Mouse (Mus musculus) ES-E14 (cell line): Measurements from ENCODE around the gene Epb41l5. TPM values are rescaled to one million over a fixed set of nuclear protein-coding genes. Genes with fewer than 3 reads are reported as not detected.

ENCODE experiments used
- DNase-seq: peaks from one replicate; pipeline ENCODE4 v3.0.0-alpha.2; 2013; ENCODE audit warnings: low read depth, low spot score
- H3K27ac ChIP-seq: 2 replicates; pipeline ENCODE4 v1.5.1; 2012; ENCODE audit warnings: low read depth, mild to moderate bottlenecking, low read length, moderate library complexity, mixed read lengths; ENCODE audit not compliant: poor library complexity, insufficient read depth, severe bottlenecking
- H3K36me3 ChIP-seq: 2 replicates; pipeline ENCODE4 v1.6.1; 2012; ENCODE audit warnings: mild to moderate bottlenecking, low read length, moderate library complexity, mixed read lengths; ENCODE audit not compliant: control insufficient read depth, poor library complexity, insufficient read depth, severe bottlenecking
- H3K4me1 ChIP-seq, 2 experiments: fragments of 150-350 bp in 1 of 2; sonication (generic) in 1 of 2; 2 replicates each; pipeline ENCODE4 v1.6.1; 2012; ENCODE audit warnings: low read length in 2 of 2, mild to moderate bottlenecking in 1 of 2, mixed read lengths in 1 of 2; ENCODE audit not compliant: control insufficient read depth in 2 of 2, insufficient read depth in 2 of 2, poor library complexity in 1 of 2
- H3K4me3 ChIP-seq, 2 experiments: fragments of 150-350 bp in 1 of 2; sonication (generic) in 1 of 2; 2 replicates each; pipeline ENCODE4 v1.5.1; 2012; ENCODE audit warnings: low read length in 2 of 2, low read depth in 1 of 2, mild to moderate bottlenecking in 1 of 2, mixed read lengths in 1 of 2; ENCODE audit not compliant: insufficient read depth in 1 of 2, poor library complexity in 1 of 2, severe bottlenecking in 1 of 2
- H3K9ac ChIP-seq: 2 replicates; pipeline ENCODE4 v1.6.1; 2012; ENCODE audit warnings: low read depth, mild to moderate bottlenecking, low read length, mixed read lengths; ENCODE audit not compliant: poor library complexity, insufficient read depth, severe bottlenecking
- H3K9me3 ChIP-seq: fragments of 150-350 bp; sonication (generic); 2 replicates; pipeline ENCODE4 v1.6.1; 2012; ENCODE audit warnings: low read depth, mild to moderate bottlenecking, low read length; ENCODE audit not compliant: control insufficient read depth, insufficient read depth
- CHD2 ChIP-seq: IDR thresholded peaks from 2 replicates; pipeline ENCODE4 v1.6.1; 2014; ENCODE audit warnings: mild to moderate bottlenecking, low read depth, low read length, inconsistent platforms
- HCFC1 ChIP-seq: IDR thresholded peaks from 2 replicates; pipeline ENCODE4 v1.6.1; 2012; ENCODE audit warnings: low read length, inconsistent platforms, borderline replicate concordance; ENCODE audit not compliant: insufficient read depth
- MAFK ChIP-seq: IDR thresholded peaks from 2 replicates; pipeline ENCODE4 v1.6.1; 2014; ENCODE audit warnings: mild to moderate bottlenecking, low read depth, low read length, inconsistent platforms; ENCODE audit not compliant: insufficient read depth
- ZC3H11A ChIP-seq: IDR thresholded peaks from 2 replicates; pipeline ENCODE4 v1.6.1; 2012; ENCODE audit warnings: low read depth, mild to moderate bottlenecking, inconsistent platforms, low read length, borderline replicate concordance
- ZNF384 ChIP-seq: IDR thresholded peaks from 2 replicates; pipeline ENCODE4 v1.6.1; 2012; ENCODE audit warnings: low read depth, low read length, inconsistent platforms
- in situ Hi-C, 2 experiments: fragments of 600-800 bp; cut with MboI; formaldehyde crosslinking; loops; one replicate each; pipeline ENCODE4 v1.15.1; 2025; ENCODE audit warnings: low sequenced_read_pairs in 2 of 2, inconsistent platforms in 1 of 2; ENCODE audit not compliant: unreplicated experiment in 2 of 2
- total RNA-seq: library from RNA; depleted of rRNA; stranded (reverse); fragments of 300-350 nt; gene quantifications from 2 replicates; pipeline ENCODE4 v1.2.3, GENCODE M21; 2012; rRNA removed

Gene Epb41l5
- total RNA-seq = 13.4 and 17.3 TPM in 2 replicates

DNA sequence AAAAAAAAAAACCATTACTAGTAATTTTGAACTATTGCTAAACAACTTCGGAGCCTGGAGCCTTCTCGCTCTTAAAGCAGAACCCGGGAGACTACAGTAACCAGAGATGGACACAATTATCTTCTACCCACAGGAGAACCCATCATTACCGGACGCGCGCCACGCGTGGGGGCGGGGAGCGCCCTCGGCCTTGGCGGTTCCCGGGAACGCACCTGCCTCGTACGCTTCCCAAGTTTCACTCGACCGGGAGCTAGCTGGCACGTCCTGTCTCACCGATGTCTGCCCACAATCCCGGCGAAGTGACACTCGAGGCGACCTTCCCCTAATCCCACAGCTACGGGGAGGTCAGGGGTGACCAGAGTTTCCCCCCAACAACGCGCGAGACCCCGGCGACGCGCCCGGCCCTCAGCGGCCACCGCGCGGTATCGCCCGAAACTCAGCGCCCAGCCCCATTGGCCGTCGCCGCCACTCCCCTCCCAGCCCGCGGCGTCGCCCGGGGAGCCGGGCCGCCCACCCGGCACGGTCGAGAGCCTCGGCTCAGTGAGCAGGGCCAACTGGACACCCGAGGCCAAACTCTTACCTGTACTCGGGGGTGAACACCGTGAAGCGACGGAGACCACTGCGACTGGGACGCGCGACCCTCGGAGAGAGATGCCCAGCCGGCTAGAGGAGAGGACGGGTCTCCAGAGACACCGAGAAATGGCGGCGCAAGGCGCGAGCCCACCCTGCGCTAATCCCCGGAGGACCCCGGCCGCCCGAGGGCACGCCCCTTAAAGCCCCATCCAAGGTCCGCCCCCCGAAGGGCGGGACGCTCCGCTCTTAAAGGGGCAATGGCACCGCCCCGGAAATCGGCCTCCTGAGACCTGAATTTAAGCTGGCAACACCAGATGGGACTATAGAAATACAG, at the start of gene Epb41l5:
Gene Epb41l5, minus strand, starts transcription at position 796 of the 907 bp plus-strand sequence.
- Histone ChIP-seq H3K4me1 (peaks cover 0 to 3% of the 10 kb centered on the region in 2 experiments; a peak in 1 of 4 replicates), H3K9ac (peak within 1 kb of the TSS; percentile 85), H3K4me3 (peak within 1 kb of the TSS; percentile 80 to 92), H3K27ac (peak within 1 kb of the TSS; percentile 26; the same call in 1 of the 2 replicates), H3K36me3 (no peaks in the 10 kb centered on the region), H3K9me3 (no peaks in the 10 kb centered on the region)
- TF ChIP-seq MAFK (no peak), CHD2 (0 out of 2 replicates have a peak, but pooled peaks have one; percentile 11)
- in situ Hi-C loops = no loop called here
- DNase-seq = peak; percentile 86

GRCm38 (mm10) chr1:119696860-119697259, 48.1 kb upstream of the Epb41l5 start:
- TF ChIP-seq CHD2 = no peak
- no peak for TF ChIP-seq ZC3H11A
- TF ChIP-seq MAFK = no peak
- no peak for TF ChIP-seq HCFC1
- TF ChIP-seq ZNF384 = no peak
- Histone ChIP-seq H3K9ac (no peak overlapping the region), H3K36me3 (no peaks in the 10 kb centered on the region; the same call in 1 of the 2 replicates), H3K9me3 (no peaks in the 10 kb centered on the region), H3K4me3 (no peak overlapping the region), H3K4me1 (no peaks in the 10 kb centered on the region), H3K27ac (no peak overlapping the region)
- in situ Hi-C loops = no loop called here
- no peak for DNase-seq

DNA sequence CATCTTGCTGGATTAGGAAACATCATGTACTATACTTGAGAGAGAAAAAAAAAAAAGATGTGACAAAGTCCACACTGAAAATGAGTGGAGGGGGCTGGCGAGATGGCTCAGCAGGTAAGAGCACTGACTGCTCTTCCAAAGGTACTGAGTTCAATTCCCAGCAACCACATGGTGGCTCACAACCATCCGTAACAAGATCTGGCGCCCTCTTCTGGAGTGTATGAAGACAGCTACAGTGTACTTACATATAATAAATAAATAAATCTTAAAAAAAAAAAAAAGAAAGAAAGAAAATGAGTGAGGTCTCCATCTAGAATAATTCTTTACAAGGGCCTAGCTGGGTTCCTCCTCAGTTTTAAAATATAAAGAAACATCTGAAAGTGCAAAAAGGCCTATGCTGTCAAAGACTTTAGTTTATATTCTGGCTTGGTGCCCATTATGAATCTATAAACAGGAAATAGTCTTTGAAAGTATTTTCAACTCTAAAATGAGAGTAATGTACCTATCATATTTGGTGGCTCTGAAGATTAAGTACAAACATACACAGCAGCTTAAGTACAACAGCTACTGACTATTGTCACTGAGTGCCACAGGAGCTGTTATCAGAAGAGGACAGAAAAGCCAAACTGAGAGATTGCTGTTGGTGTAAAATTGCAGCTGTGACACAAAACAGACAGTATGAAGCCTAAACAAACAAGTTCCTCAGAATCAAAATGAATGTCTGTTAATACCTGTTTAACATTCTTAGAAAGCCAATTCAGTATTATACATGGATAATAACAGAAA, 37.2 kb upstream of the Epb41l5 start:
- Histone ChIP-seq H3K36me3 (no peaks in the 10 kb centered on the region), H3K27ac (no peak overlapping the region)
- in situ Hi-C loops = no loop called here

GRCm38 (mm10) chr1:119681663-119682213, 32.9 kb upstream of the Epb41l5 start:
- Histone ChIP-seq H3K4me1 (no peaks in the 10 kb centered on the region), H3K9me3 (no peaks in the 10 kb centered on the region), H3K4me3 (no peak overlapping the region), H3K36me3 (no peaks in the 10 kb centered on the region; the same call in 1 of the 2 replicates), H3K9ac (no peak overlapping the region), H3K27ac (no peak overlapping the region)
- DNase-seq = no peak
- in situ Hi-C loops = no loop called here
- TF ChIP-seq ZNF384 (no peak), MAFK (no peak), HCFC1 (no peak), ZC3H11A (no peak), CHD2 (no peak)

More for the DNA sequence above, 37.2 kb upstream of the Epb41l5 start:
- H3K4me1 ChIP-seq = no peaks in the 10 kb centered on the region
- TF ChIP-seq MAFK (no peak), ZNF384 (no peak)
- no peaks in the 10 kb centered on the region for H3K9me3 ChIP-seq
- no peak overlapping the region for H3K4me3 ChIP-seq
- H3K9ac ChIP-seq = no peak overlapping the region
- DNase-seq = no peak
